Mouse (Mus musculus): ENCODE measurements around the gene Erc2. TPM values are rescaled to one million over a fixed set of nuclear protein-coding genes. Genes with fewer than 3 reads are reported as not detected.
A peak's percentile ranks its signal among the peaks of the same experiment; 100 is the strongest.

Erc2 gene
- total and polyA plus RNA-seq, 2 experiments, result 6.1 to 7.0 TPM

GRCm38 (mm10) chr14:28155706-28156105 is 533.5 kb downstream of the Erc2 start:
- H3K27ac ChIP-seq (replicated peaks; ENCODE audit: insufficient read depth, low read depth, low read length), result no peak overlapping the region
- H3K27me3 ChIP-seq (ENCODE audit: control insufficient read depth, insufficient read depth, low read length), result no peaks in the 10 kb centered on the region
- no peaks in the 10 kb centered on the region for H3K79me2 ChIP-seq (ENCODE audit: control insufficient read depth, insufficient read depth, low read length)
- 86% methylated on average over 4 of the region's 4 CpGs for WGBS
- no peaks in the 10 kb centered on the region for H3K4me1 ChIP-seq (ENCODE audit: control insufficient read depth, insufficient read depth, low read length)
- H3K36me3 ChIP-seq (ENCODE audit: control insufficient read depth, insufficient read depth, low read length), result no peaks in the 10 kb centered on the region
- no peak for TF ChIP-seq CTCF (IDR thresholded peaks at IDR 0.05; ENCODE audit: low read depth, low read length)
- no peak for TF ChIP-seq POLR2A (IDR thresholded peaks at IDR 0.05; ENCODE audit: extremely low read depth, insufficient read depth, low read length)
- no peak overlapping the region for H3K9ac ChIP-seq (ENCODE audit: low read depth, low read length)
- DNase-seq (ENCODE audit: extremely low read depth, low read depth, low spot score), result no peak
- no peak overlapping the region for H3K4me3 ChIP-seq (ENCODE audit: insufficient read depth, low read depth, low read length)

DNA sequence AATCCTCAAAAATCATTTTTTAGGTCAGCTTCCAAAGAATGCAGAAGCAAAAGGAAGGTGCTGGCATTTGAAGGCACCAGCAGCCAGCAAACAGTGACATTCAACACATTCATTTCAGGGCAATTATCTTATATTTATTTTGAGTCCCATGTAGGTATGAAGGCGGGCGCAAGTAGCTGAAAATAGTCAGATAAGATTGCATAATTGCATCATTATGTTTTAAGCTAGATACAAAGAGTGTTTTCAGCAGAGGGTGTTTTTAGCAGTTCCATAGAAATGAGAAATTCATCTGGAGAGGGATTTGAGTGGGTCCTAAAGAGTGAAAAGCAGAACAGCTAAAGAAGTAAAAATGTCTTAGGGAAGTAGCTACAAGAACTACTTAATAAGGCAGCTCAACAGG is 538.6 kb downstream of the Erc2 start:
- TF ChIP-seq CTCF (IDR thresholded peaks at IDR 0.05; ENCODE audit: low read depth, low read length) (no peak), POLR2A (IDR thresholded peaks at IDR 0.05; ENCODE audit: extremely low read depth, insufficient read depth, low read length) (no peak)
- no peaks in the 10 kb centered on the region for H3K27me3 ChIP-seq (ENCODE audit: control insufficient read depth, insufficient read depth, low read length)
- no peak for DNase-seq (ENCODE audit: extremely low read depth, low read depth, low spot score)
- H3K4me3 ChIP-seq (ENCODE audit: insufficient read depth, low read depth, low read length), result no peak overlapping the region
- no peaks in the 10 kb centered on the region for H3K79me2 ChIP-seq (ENCODE audit: control insufficient read depth, insufficient read depth, low read length)
- no peak overlapping the region for H3K27ac ChIP-seq (replicated peaks; ENCODE audit: insufficient read depth, low read depth, low read length)
- no peak overlapping the region for H3K9ac ChIP-seq (ENCODE audit: low read depth, low read length)
- 92% methylated on average over 2 of the region's 2 CpGs for WGBS
- H3K4me1 ChIP-seq (ENCODE audit: control insufficient read depth, insufficient read depth, low read length), result no peaks in the 10 kb centered on the region
- H3K36me3 ChIP-seq (ENCODE audit: control insufficient read depth, insufficient read depth, low read length), result no peaks in the 10 kb centered on the region

- Histone ChIP-seq H3K27ac (replicated peaks; ENCODE audit: insufficient read depth, low read depth, low read length) (no peak overlapping the region), H3K4me3 (ENCODE audit: insufficient read depth, low read depth, low read length) (no peak overlapping the region), H3K27me3 (ENCODE audit: control insufficient read depth, insufficient read depth, low read length) (no peaks in the 10 kb centered on the region), H3K9ac (ENCODE audit: low read depth, low read length) (no peak overlapping the region), H3K79me2 (ENCODE audit: control insufficient read depth, insufficient read depth, low read length) (no peaks in the 10 kb centered on the region), H3K36me3 (ENCODE audit: control insufficient read depth, insufficient read depth, low read length) (no peaks in the 10 kb centered on the region), H3K4me1 (ENCODE audit: control insufficient read depth, insufficient read depth, low read length) (no peaks in the 10 kb centered on the region)
- DNase-seq (ENCODE audit: extremely low read depth, low read depth, low spot score), result peak; percentile 80
- no peak for TF ChIP-seq CTCF (IDR thresholded peaks at IDR 0.05; ENCODE audit: low read depth, low read length)
- no peak for TF ChIP-seq POLR2A (IDR thresholded peaks at IDR 0.05; ENCODE audit: extremely low read depth, insufficient read depth, low read length)
- whole genome bisulfite sequencing, result 46% methylated on average over 15 of the region's 15 CpGs
Observed at GRCm38 (mm10) chr14:28164642-28165408, 542.6 kb downstream of the Erc2 start.

DNA sequence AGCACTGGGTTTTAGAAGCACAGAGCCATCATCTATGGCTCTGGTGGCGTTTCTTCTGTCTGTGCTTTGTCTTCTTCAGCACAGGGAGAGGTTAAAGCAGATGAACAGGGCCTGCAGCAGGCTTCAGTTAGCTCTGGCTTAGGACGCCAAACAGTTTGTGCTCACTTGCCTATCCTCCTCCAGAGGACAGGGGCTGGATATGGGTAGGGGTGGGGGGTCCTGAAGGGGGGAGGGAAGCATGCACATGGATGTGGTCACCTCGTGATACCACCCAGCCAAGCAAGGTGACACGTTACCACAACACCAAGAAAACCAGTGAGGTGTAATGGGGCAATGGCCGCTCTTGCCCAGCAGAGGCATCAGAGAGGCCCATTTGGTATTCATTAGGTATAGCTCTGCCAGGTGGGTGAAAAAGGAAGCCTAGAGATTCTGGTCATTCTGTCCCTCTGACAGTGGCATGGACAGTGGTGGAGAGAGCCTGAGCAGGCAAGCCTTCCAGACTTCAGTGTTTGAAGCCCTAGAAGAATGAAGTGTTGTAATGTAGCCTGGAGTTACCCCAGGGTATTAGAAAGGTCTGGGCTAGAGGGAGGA is 543.5 kb downstream of the Erc2 start:
- H3K27ac ChIP-seq (replicated peaks; ENCODE audit: insufficient read depth, low read depth, low read length), result no peak overlapping the region
- no peak for DNase-seq (ENCODE audit: extremely low read depth, low read depth, low spot score)
- 79% methylated on average over 5 of the region's 5 CpGs for WGBS
- H3K9ac ChIP-seq (ENCODE audit: low read depth, low read length), result no peak overlapping the region
- TF ChIP-seq POLR2A (IDR thresholded peaks at IDR 0.05; ENCODE audit: extremely low read depth, insufficient read depth, low read length), result no peak
- TF ChIP-seq CTCF (IDR thresholded peaks at IDR 0.05; ENCODE audit: low read depth, low read length), result no peak
- no peaks in the 10 kb centered on the region for H3K27me3 ChIP-seq (ENCODE audit: control insufficient read depth, insufficient read depth, low read length)
- H3K79me2 ChIP-seq (ENCODE audit: control insufficient read depth, insufficient read depth, low read length), result no peaks in the 10 kb centered on the region
- no peaks in the 10 kb centered on the region for H3K4me1 ChIP-seq (ENCODE audit: control insufficient read depth, insufficient read depth, low read length)
- H3K36me3 ChIP-seq (ENCODE audit: control insufficient read depth, insufficient read depth, low read length), result no peaks in the 10 kb centered on the region
- no peak overlapping the region for H3K4me3 ChIP-seq (ENCODE audit: insufficient read depth, low read depth, low read length)

DNA sequence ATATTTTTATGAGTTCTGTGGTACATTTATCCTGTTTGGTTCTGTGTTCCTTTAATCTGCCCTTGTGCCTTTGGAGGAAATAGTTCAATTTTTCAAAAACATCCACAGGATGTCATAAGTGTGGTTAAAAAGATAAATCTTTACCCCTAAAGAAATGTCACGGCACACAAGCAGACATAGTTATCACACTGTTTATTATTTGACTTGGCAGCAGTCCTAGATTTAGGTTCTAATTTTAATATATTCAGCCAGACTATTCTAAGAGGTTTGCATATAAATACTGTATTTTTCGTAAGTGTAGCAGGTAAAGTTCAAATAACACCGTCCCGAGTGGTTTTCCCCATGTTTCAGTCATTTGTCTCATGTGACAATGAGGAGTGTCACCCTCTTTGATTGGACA is 548.5 kb downstream of the Erc2 start:
- no peak for DNase-seq (ENCODE audit: extremely low read depth, low read depth, low spot score)
- no peak overlapping the region for H3K27ac ChIP-seq (replicated peaks; ENCODE audit: insufficient read depth, low read depth, low read length)
- no peak for TF ChIP-seq POLR2A (IDR thresholded peaks at IDR 0.05; ENCODE audit: extremely low read depth, insufficient read depth, low read length)
- TF ChIP-seq CTCF (IDR thresholded peaks at IDR 0.05; ENCODE audit: low read depth, low read length), result no peak
- H3K79me2 ChIP-seq (ENCODE audit: control insufficient read depth, insufficient read depth, low read length), result no peaks in the 10 kb centered on the region
- no peak overlapping the region for H3K4me3 ChIP-seq (ENCODE audit: insufficient read depth, low read depth, low read length)
- WGBS, result 77% methylated on average over 4 of the region's 4 CpGs
- no peaks in the 10 kb centered on the region for H3K4me1 ChIP-seq (ENCODE audit: control insufficient read depth, insufficient read depth, low read length)
- H3K27me3 ChIP-seq (ENCODE audit: control insufficient read depth, insufficient read depth, low read length), result no peaks in the 10 kb centered on the region
- no peaks in the 10 kb centered on the region for H3K36me3 ChIP-seq (ENCODE audit: control insufficient read depth, insufficient read depth, low read length)
- H3K9ac ChIP-seq (ENCODE audit: low read depth, low read length), result no peak overlapping the region

GRCm38 (mm10) chr14:28171364-28171763 is 549.1 kb downstream of the Erc2 start:
- Histone ChIP-seq H3K27ac (replicated peaks; ENCODE audit: insufficient read depth, low read depth, low read length) (no peak overlapping the region), H3K79me2 (ENCODE audit: control insufficient read depth, insufficient read depth, low read length) (no peaks in the 10 kb centered on the region), H3K9ac (ENCODE audit: low read depth, low read length) (no peak overlapping the region), H3K4me1 (ENCODE audit: control insufficient read depth, insufficient read depth, low read length) (no peaks in the 10 kb centered on the region), H3K27me3 (ENCODE audit: control insufficient read depth, insufficient read depth, low read length) (no peaks in the 10 kb centered on the region), H3K4me3 (ENCODE audit: insufficient read depth, low read depth, low read length) (no peak overlapping the region), H3K36me3 (ENCODE audit: control insufficient read depth, insufficient read depth, low read length) (no peaks in the 10 kb centered on the region)
- WGBS, result 75% methylated on average over 2 of the region's 2 CpGs
- DNase-seq (ENCODE audit: extremely low read depth, low read depth, low spot score), result no peak
- TF ChIP-seq CTCF (IDR thresholded peaks at IDR 0.05; ENCODE audit: low read depth, low read length) (no peak), POLR2A (IDR thresholded peaks at IDR 0.05; ENCODE audit: extremely low read depth, insufficient read depth, low read length) (no peak)
